Mouse (Mus musculus) cerebellum, postnatal 36 days (tissue): ENCODE results near the gene Ppp1r15a.
"Not testable (repeated sequence)": the region's sequence is repeated elsewhere in the genome, so short reads cannot be mapped to it uniquely, and the experiment has no call there.

Experiments used
- DNase-seq, 2 experiments: peaks; one replicate each; pipeline ENCODE4 v3.0.0; 2021 to 2022; ENCODE audit warnings: mixed read lengths in 2 of 2

Ppp1r15a gene

DNA sequence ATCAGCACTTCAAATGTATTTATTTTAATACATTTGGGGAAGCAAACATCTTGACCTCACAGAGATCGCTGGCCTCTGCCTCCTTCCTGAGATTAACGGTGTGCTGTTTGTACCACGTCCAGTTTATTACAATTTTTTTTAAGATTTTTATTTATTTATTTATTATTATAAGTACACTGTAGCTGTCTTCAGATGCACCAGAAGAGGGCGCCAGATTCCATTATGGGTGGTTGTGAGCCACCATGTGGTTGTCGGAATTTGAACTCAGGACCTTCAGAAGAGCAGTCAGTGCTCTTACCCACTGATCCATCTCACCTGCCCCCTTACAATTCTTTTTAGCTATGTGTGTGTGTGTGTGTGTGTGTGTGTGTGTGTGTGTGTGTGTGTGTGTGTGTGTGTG lies 9.2 kb downstream of the Ppp1r15a start:
- DNase-seq = not testable (repeated sequence)

DNA sequence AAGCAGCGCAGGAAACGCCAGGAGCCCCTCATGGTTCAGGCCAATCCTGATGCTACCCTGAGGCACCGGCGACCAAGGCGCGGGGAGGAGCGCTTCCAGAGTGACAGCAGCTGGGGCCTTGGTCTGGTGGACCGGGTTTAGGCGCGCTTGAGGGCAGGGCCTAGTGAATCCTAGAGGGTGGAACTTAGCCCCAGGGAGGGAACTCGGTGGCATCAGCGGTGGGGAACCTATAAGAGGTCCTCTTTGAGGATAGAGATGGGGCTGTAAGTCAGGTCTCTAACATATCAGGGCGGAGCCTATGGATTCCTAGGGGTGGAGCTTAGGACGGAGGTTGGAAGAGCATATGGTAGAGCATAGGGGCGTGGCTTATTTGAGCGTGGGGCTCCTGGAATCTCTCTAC lies 10.6 kb downstream of the Ppp1r15a start:
- DNase-seq = no peak

- DNase-seq = no peak
Measured at GRCm38 (mm10) chr7:45514411-45514810, 11.7 kb downstream of the Ppp1r15a start.

DNA sequence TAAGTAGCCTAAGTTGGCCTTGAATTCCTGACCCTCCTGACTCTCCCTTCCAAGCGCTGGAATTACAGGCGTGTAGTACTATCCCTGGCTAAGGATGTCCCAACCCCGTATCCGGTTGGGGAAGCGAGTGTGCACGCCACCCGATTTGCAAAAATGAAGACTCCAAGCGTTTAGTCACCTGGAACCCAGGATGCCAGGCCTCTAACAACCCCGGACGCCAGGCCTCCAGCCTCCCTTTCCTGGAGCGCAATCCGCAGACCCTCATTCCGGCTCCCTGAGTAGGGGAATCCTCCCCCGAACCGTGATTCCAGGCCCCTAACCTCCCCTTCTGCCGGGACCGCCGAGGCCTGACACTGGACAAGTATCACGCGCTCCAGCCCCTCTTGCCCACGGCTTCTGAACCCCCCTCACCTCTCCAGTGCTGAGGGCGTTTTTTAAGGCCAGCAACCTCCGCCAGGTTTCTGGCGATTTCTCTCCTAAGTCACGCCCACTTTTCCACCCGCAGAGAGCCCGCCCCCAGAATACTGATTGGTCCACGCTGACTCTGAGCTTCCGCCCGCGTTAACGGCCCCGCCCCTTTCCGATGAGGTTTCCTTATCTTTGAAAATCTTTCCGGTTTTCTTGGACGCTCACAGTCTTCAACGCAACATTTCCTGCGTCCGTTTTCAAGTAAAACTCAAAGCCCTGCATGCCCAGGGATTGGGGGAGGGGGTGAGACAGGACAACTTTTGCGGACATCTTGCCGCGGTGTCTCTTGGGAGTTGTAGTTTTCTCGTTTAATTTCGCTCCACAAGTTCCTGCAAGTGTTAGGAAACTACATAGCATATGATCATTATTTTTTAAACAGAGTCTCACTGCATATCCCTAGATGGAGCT lies 15.9 kb downstream of the Ppp1r15a start, which contains the start of gene Nucb1:
Gene Nucb1, minus strand, starts transcription at position 495 of the 876 bp plus-strand sequence.
- DNase-seq = peak; percentile 87 to 91

DNA sequence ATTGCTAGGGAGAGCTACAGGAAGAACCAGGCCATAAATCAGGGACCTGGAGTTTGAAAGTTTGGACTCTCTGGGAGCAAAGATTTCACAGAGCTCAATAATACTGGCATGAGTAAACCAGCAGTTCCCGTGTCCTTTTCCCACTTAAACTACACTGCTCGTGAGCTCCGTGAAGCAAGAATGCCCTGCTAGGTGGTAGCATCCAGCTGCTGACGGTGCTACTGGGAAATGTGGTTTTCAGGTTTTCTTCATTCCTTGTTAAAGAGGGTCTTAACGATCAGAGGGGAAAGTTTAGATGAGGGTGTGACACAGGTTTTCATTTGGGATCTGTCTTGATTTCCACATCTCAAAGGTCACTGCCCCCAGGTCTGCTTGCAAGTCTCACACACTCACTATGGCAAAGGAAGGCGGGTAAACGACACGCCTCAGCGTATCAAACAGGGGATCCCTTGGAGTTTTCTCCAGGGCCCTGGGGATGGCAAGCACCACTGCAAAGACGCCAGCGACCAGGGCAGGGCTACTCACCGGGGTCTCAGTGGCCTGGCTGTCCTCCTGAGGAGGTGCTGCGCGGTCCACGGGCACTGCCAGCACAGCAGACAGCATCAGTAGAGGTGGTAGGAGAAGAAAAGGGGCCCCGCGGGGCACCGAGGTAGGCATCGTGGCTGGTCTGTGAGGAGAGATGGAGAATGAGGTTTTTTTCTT lies 16.7 kb downstream of the Ppp1r15a start:
- no peak for DNase-seq

DNA sequence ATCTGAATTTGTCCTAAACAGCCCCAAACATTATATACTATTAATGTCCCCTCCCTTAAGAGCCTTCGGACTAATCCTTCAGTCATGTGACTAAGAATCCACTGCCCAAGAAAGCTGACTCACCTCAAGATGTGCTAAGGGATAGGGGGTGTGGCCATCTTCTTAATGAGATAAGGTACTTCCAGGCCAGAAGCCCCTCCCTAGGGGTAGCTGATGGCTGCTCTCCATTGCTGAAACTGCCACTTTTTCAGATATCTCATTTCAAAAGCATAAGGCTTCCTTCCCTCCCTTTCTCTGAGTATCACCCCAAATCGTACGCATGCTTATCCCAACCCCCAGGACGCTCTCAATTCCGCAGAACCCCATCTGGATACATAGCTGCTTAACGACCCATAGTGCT lies 17.5 kb downstream of the Ppp1r15a start:
- no peak for DNase-seq

- peak in 1 of 2 experiments; percentile 41 for DNase-seq
Measured at GRCm38 (mm10) chr7:45507583-45507982, 18.5 kb downstream of the Ppp1r15a start.

GRCm38 (mm10) chr7:45498427-45498826 lies 27.6 kb downstream of the Ppp1r15a start:
- DNase-seq = no peak

DNA sequence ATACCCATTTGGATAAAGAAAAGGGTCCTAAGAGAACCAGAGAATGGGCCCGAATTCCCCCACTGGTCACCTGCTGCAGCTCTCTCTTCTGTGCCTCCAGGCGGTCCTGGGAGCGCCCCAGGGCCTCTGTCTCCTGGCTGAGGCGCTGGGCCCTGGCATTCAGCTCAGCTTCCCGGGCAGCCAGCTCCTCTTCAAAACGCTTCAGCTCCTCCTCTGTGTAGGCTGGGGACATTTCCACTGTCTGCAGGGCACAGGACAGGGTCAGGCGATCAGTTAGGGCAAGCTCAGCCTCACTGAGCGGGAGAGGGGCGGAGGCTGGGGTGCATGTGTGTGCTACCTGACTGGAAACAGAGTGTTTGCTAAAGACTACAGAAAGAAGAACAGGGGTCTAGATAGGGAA lies 31.5 kb downstream of the Ppp1r15a start:
- no peak for DNase-seq

DNA sequence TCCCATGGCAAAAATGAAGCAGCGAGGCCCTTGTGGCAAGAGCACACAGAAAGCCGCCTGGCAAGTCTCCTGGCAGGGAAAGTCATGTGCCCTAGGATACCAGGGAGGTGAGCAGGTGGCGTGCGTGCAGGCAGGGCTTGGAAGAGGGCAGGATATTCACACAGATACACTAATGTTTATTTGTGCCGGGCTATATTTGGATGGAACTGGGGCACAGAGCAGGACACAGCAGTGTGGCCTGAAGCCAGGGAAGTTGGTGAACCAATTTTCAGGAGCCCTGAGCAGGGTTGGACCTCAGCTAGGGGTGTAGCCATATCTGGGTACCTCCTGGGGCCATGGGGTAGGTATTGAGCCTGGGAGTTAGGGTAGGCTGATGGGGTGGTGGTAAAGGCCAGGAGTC lies 33.1 kb downstream of the Ppp1r15a start:
- peak; percentile 82 to 87 for DNase-seq

DNA sequence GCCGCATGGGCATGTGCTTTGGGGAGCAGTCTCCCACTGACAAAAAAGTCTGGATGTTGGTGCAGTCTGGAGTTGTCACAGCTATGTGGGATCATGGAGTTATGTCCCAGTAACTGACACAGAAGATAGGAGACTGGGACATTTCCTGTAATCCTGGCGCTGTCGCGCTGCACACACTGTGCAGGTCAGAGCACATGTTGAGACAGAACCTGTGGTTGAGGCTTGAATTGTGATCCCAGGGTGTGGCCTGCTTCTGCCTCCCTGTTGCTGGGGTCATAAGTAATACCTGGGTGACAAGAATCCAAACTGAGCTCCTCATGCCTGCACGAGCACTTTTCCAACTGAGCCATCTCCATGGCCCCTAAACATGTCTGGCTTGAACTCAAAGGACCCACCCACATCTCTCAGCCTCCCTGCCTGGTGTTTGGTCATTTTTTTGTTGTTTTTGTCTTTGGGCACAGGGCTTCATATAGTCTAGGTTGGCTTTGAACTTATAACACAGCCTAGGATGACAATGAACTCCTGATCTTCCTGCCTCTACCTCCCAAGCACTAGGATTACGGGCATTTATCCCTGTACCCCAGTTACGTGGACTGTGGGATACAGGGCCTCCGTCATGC lies 33.7 kb downstream of the Ppp1r15a start:
- DNase-seq = peak in 1 of 2 experiments; percentile 34

GRCm38 (mm10) chr7:45491264-45491663 lies 34.8 kb downstream of the Ppp1r15a start:
- no peak for DNase-seq

DNA sequence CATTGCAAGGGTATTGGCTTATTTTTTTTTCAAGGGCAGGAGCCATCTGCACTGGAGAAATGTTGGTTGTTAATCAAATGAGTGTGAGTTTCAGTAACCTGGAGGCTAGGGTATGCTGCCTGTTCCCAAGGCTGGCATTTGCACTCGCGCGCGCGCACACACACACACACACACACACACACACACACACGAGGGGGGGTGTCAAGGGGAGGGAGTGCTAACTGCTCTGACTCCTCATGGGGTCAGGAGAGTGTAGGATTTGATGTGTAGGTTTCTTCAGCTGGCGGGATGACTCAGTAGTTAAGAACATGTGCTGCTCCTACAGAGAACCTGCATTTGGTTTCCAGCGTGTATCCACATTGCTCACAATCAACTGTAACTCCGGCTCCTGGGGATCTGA lies 35.2 kb downstream of the Ppp1r15a start:
- no peak for DNase-seq

DNA sequence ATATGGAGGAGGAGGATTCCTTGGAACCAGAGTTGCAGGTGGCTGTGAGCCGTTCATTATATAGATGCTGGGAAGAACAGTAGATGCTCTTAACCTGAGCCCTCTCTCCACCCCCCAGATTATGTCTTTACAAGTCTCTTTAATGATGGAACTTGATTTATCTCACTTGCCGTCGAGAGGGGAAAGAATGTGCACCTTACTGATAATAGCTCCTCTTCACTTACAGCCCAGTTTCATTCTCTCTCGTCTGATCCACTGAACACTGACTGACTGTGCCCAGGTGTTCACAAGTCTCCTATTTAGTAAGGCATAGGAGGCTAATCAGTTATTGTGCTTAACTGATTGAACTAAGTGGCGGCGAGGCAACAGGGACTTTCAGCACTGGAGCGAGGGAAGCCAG lies 36.5 kb downstream of the Ppp1r15a start:
- no peak for DNase-seq

DNA sequence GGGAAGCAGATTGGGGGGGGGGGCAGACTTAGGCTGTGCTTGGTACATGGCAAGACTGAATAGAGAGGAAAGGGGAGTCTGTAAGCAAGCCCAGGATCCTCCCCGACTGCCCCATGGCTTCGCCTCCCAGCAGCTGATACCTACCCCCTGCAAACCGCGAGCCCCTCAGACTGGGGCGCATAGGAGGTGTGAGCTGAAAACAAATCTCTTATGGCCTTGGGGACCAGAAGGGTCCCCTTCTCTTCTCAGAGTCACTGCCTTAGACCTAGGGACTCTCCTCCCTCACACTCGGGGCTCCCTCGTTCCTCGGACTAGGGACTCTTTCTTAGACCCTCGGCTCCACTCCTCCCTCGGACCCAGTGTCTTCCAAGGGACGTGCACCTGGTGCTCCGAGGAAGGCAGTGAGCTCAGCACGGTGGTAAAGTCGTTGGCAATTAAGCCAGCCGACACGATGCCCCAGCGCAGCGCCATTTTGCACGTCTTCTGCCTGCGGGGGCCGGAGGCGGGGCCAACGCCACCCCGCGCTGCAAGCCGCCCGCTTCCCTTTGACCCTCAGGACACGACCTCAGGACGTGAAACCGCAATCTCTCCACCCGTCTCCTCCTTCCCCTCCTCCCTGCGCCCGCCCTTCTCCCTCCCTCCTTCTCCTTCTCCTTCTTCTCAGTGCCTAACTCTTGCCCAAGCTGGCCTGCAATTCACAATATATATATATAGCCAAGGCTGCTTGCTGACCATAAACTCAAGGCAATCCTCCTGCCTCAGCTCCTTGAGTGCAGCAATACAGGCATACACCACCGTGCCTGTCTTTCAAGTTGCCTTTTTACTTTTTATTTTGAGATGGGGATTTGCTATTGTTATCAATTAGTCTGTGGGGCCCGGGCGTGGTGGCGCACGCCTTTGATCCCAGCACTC lies 37.5 kb downstream of the Ppp1r15a start, which contains the start of gene Dhdh:
Gene Dhdh, minus strand, starts transcription at position 513 of the 912 bp plus-strand sequence.
- DNase-seq = peak; percentile 64 to 68

DNA sequence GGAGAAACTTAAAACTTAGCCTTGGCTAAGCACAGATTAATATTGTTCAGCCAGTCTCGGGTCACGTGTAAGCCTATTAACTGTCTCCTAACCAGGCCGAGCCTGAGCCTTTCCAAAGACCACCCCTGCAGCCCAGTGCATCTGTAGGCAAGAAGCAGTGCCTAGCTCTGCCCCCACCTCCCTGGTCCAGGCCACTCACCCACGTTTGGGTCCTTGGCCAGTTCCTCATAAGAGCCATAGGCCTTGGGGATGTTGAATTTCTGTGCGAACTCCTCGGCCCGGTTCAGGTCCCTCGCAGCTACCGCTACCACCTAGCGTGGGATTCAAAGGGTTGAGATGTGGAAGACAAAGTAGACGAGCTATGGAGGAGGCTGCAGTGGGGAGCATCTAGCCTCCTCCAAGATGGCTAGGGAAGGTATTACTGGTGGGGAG lies 38.2 kb downstream of the Ppp1r15a start:
- no peak for DNase-seq

- DNase-seq = no peak
Measured at GRCm38 (mm10) chr7:45486761-45487415, 39.2 kb downstream of the Ppp1r15a start, which contains the start of gene Gm45808. TSS of gene Gm45808 (minus strand) at chr7:45486811.

GRCm38 (mm10) chr7:45486158-45486557 lies 39.9 kb downstream of the Ppp1r15a start:
- DNase-seq = no peak

DNA sequence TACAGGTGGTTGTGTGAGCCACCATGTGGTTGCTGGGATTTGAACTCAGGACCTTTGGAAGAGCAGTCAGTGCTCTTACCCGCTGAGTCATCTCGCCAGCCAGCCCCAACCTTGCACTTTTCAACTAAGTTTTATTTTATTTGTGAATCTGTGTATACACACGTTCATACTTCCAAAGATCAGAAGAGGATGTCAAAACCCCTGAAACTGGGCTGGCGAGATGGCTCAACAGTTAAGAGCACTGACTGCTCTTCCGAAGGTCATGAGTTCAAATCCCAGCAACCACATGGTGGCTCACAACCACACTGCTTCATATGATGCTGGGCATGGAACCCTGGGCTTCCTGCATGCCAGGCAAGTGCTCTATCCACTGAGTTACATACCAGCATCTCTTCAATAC lies 41.1 kb downstream of the Ppp1r15a start:
- DNase-seq = not testable (repeated sequence)

DNA sequence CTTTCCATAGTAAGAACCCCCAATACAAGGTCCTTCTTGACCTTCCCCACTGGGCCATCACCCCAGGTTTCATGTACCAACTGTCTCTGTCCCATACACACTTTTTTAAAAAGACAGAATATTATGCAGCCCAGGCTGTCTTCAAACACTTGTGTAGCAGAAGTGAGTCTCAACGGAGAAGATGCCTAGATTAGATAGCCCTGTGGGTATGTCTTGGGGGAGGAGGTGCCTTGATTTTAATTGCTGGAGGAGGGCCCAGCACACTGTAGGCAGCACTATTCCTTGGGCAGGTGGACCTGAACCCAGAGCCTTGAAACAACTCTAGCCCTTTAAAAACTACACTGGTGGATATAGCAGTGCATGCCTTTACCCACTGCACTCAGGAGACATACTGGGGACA lies 43.9 kb downstream of the Ppp1r15a start:
- no peak for DNase-seq

GRCm38 (mm10) chr7:45481374-45481927 lies 44.6 kb downstream of the Ppp1r15a start, which contains the start of gene Tulp2:
TSS of gene Tulp2 (plus strand) at chr7:45481877.
- peak; percentile 66 to 71 for DNase-seq
